Mouse (Mus musculus) MEL (cell line): ENCODE measurements around the gene Gm49450. TPM values are rescaled to one million over a fixed set of nuclear protein-coding genes. Genes with fewer than 3 reads are reported as not detected.

ENCODE experiments used
- DNase-seq: peaks from one replicate; pipeline ENCODE4 v3.0.0; 2011; ENCODE audit warnings: low read depth, low spot score
- H3K27ac ChIP-seq: 2 replicates; pipeline ENCODE4 v1.5.1; 2012; ENCODE audit warnings: low read depth, mild to moderate bottlenecking, control low read depth, low read length, moderate library complexity; ENCODE audit not compliant: control insufficient read depth
- H3K27me3 ChIP-seq, 2 experiments: fragments of 150-350 bp in 1 of 2; sonication (generic) in 1 of 2; 2 replicates each; pipeline ENCODE4 v1.6.1; 2012; ENCODE audit warnings: low read length in 2 of 2, mild to moderate bottlenecking in 2 of 2, improper control_type of control experiment in 1 of 2, moderate library complexity in 1 of 2; ENCODE audit not compliant: insufficient read depth in 2 of 2, control insufficient read depth in 1 of 2
- H3K36me3 ChIP-seq, 2 experiments: 2 replicates each; pipeline ENCODE4 v1.6.1; 2012 to 2014; ENCODE audit warnings: low read length in 2 of 2, improper control_type of control experiment in 1 of 2, inconsistent platforms in 1 of 2, mild to moderate bottlenecking in 1 of 2; ENCODE audit not compliant: insufficient read depth in 2 of 2, control insufficient read depth in 1 of 2
- H3K4me1 ChIP-seq, 2 experiments: fragments of 150-350 bp in 1 of 2; sonication (generic) in 1 of 2; 2 replicates each; pipeline ENCODE4 v1.6.1; 2012; ENCODE audit warnings: low read length in 2 of 2, improper control_type of control experiment in 1 of 2, mild to moderate bottlenecking in 1 of 2; ENCODE audit not compliant: insufficient read depth in 2 of 2, control insufficient read depth in 1 of 2
- H3K4me3 ChIP-seq, 2 experiments: fragments of 150-350 bp in 1 of 2; sonication (generic) in 1 of 2; 2 replicates each; pipeline ENCODE4 v1.5.1; 2012; ENCODE audit warnings: low read depth in 2 of 2, low read length in 2 of 2, mild to moderate bottlenecking in 2 of 2, moderate library complexity in 2 of 2, control low read depth in 1 of 2, improper control_type of control experiment in 1 of 2; ENCODE audit not compliant: control insufficient read depth in 1 of 2, insufficient read depth in 1 of 2
- H3K79me2 ChIP-seq: 2 replicates; pipeline ENCODE4 v1.6.1; 2012; ENCODE audit warnings: mild to moderate bottlenecking, low read length, moderate library complexity; ENCODE audit not compliant: control insufficient read depth, poor library complexity, insufficient read depth
- H3K9ac ChIP-seq: 2 replicates; pipeline ENCODE4 v1.6.1; 2012; ENCODE audit warnings: low read depth, mild to moderate bottlenecking, control low read depth, low read length, moderate library complexity; ENCODE audit not compliant: control insufficient read depth, poor library complexity, severe bottlenecking
- H3K9me3 ChIP-seq: fragments of 150-350 bp; sonication (generic); replicated peaks from 2 replicates; pipeline ENCODE4 v1.6.1; 2012; ENCODE audit warnings: mild to moderate bottlenecking, low read length, improper control_type of control experiment, moderate library complexity; ENCODE audit not compliant: insufficient read depth
- CHD1 ChIP-seq: IDR thresholded peaks from 2 replicates; pipeline ENCODE4 v1.6.1; 2012; ENCODE audit warnings: low read depth, mild to moderate bottlenecking, inconsistent platforms, low read length, improper control_type of control experiment
- CHD2 ChIP-seq: IDR thresholded peaks from 2 replicates; pipeline ENCODE4 v1.6.1; 2011; ENCODE audit warnings: low read length, improper control_type of control experiment
- E2F4 ChIP-seq: IDR thresholded peaks from 2 replicates; pipeline ENCODE4 v1.6.1; 2011; ENCODE audit warnings: low read depth, low read length, improper control_type of control experiment, borderline replicate concordance
- EP300 ChIP-seq, 2 experiments: IDR thresholded peaks; 2 replicates each; pipeline ENCODE4 v1.6.1; 2011; ENCODE audit warnings: improper control_type of control experiment in 2 of 2, low read length in 2 of 2, low read depth in 1 of 2, mild to moderate bottlenecking in 1 of 2
- ETS1 ChIP-seq: IDR thresholded peaks from 2 replicates; pipeline ENCODE4 v1.6.1; 2012; ENCODE audit warnings: low read depth, mild to moderate bottlenecking, inconsistent platforms, low read length, improper control_type of control experiment, moderate library complexity
- MAX ChIP-seq: IDR thresholded peaks from 2 replicates; pipeline ENCODE4 v1.6.1; 2011; ENCODE audit warnings: low read length, improper control_type of control experiment
- MAZ ChIP-seq: IDR thresholded peaks from 2 replicates; pipeline ENCODE4 v1.6.1; 2012; ENCODE audit warnings: low read depth, mild to moderate bottlenecking, inconsistent platforms, low read length, improper control_type of control experiment
- MEF2A ChIP-seq: IDR thresholded peaks from 2 replicates; pipeline ENCODE4 v1.6.1; 2014; ENCODE audit warnings: low read depth, mild to moderate bottlenecking, inconsistent platforms, low read length, improper control_type of control experiment; ENCODE audit not compliant: poor library complexity, insufficient replicate concordance, severe bottlenecking; ENCODE audit errors: extremely low read depth
- MXI1 ChIP-seq: IDR thresholded peaks from 2 replicates; pipeline ENCODE4 v1.6.1; 2011; ENCODE audit warnings: mild to moderate bottlenecking, low read depth, low read length, improper control_type of control experiment
- MYC ChIP-seq: IDR thresholded peaks from 2 replicates; pipeline ENCODE4 v1.6.1; 2011; ENCODE audit warnings: low read depth, mild to moderate bottlenecking, low read length, improper control_type of control experiment, moderate library complexity
- NELFE ChIP-seq: IDR thresholded peaks from 2 replicates; pipeline ENCODE4 v1.6.1; 2011; ENCODE audit warnings: low read depth, low read length, improper control_type of control experiment
- NRF1 ChIP-seq: IDR thresholded peaks from 2 replicates; pipeline ENCODE4 v1.6.1; 2014; ENCODE audit warnings: low read depth, mild to moderate bottlenecking, inconsistent platforms, low read length, improper control_type of control experiment, moderate library complexity; ENCODE audit not compliant: poor library complexity, insufficient read depth, severe bottlenecking
- POLR2A ChIP-seq, 2 experiments: IDR thresholded peaks; 2 replicates each; pipeline ENCODE4 v1.6.1; 2011 to 2012; ENCODE audit warnings: low read length in 2 of 2, mild to moderate bottlenecking in 2 of 2, control low read depth in 1 of 2, improper control_type of control experiment in 1 of 2, low read depth in 1 of 2, moderate library complexity in 1 of 2; ENCODE audit not compliant: control insufficient read depth in 1 of 2, insufficient read depth in 1 of 2, poor library complexity in 1 of 2
- POLR2AphosphoS2 ChIP-seq: IDR thresholded peaks from 2 replicates; pipeline ENCODE4 v1.6.1; 2011; ENCODE audit warnings: low read length, improper control_type of control experiment
- SIN3A ChIP-seq: IDR thresholded peaks from 2 replicates; pipeline ENCODE4 v1.6.1; 2012; ENCODE audit warnings: low read length, improper control_type of control experiment, inconsistent platforms
- TBP ChIP-seq: IDR thresholded peaks from 2 replicates; pipeline ENCODE4 v1.8.0; 2011; ENCODE audit warnings: low read depth, low read length, improper control_type of control experiment
- TCF12 ChIP-seq: IDR thresholded peaks from 2 replicates; pipeline ENCODE4 v1.6.1; 2014; ENCODE audit warnings: low read depth, mild to moderate bottlenecking, inconsistent platforms, low read length, improper control_type of control experiment, moderate library complexity
- UBTF ChIP-seq: IDR thresholded peaks from 2 replicates; pipeline ENCODE4 v1.6.1; 2012; ENCODE audit warnings: low read depth, mild to moderate bottlenecking, inconsistent platforms, low read length, improper control_type of control experiment, moderate library complexity, borderline replicate concordance; ENCODE audit not compliant: insufficient read depth
- USF1 ChIP-seq: IDR thresholded peaks from 2 replicates; pipeline ENCODE4 v1.6.1; 2014; ENCODE audit warnings: low read depth, mild to moderate bottlenecking, inconsistent platforms, low read length, improper control_type of control experiment, moderate library complexity
- USF2 ChIP-seq, 2 experiments: IDR thresholded peaks; 2 replicates each; pipeline ENCODE4 v1.6.1; 2011 to 2012; ENCODE audit warnings: improper control_type of control experiment in 2 of 2, low read length in 2 of 2, borderline replicate concordance in 1 of 2, inconsistent platforms in 1 of 2, low read depth in 1 of 2, mild to moderate bottlenecking in 1 of 2; ENCODE audit not compliant: insufficient read depth in 1 of 2
- ZC3H11A ChIP-seq: IDR thresholded peaks from 2 replicates; pipeline ENCODE4 v1.6.1; 2012; ENCODE audit warnings: low read depth, mild to moderate bottlenecking, inconsistent platforms, low read length, improper control_type of control experiment
- ZMIZ1 ChIP-seq: IDR thresholded peaks from 2 replicates; pipeline ENCODE4 v1.6.1; 2012; ENCODE audit warnings: low read depth, mild to moderate bottlenecking, inconsistent platforms, low read length, improper control_type of control experiment, moderate library complexity
- polyA plus RNA-seq, 2 experiments: library from polyadenylated mRNA; stranded (reverse) in 1 of 2; unstranded in 1 of 2; fragments of >175 nt in 1 of 2; fragments of >200 nt in 1 of 2; gene quantifications; 2 replicates each; pipeline versions ENCODE4 v1.2.1 to v1.2.4; 2012; ENCODE audit warnings: low replicate concordance in 2 of 2, low read depth in 1 of 2; ENCODE audit not compliant: insufficient read length in 2 of 2, insufficient read depth in 1 of 2, missing spikeins in 1 of 2
- total RNA-seq: library from RNA; depleted of rRNA; stranded (reverse); fragments of 300-350 nt; gene quantifications from 2 replicates; pipeline ENCODE4 v1.2.3, GENCODE M21; 2012

Gene Gm49450
- total and polyA plus RNA-seq, 3 experiments: not detected

DNA sequence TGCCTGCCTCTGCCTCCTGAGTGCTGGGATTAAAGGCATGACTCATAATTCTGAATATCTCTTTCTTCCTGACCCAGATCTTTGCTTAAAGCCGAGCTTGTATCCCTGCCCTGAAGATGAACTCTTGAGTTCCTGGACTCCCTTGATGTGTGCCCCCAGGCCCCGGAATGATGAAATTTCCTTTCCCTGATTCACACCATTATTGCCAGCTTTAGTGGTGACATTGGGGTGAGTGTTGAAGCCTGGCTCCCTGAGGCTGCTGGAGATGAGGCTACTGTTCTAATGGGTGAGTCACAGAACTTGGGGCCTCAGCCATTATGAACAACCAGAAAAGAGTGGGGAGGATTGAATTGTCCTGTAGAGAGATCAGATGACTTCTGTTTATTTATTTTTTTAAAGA lies 11.8 kb downstream of the Gm49450 start:
- no peaks in the 10 kb centered on the region for H3K27me3 ChIP-seq
- no peaks in the 10 kb centered on the region for H3K4me1 ChIP-seq
- no peak overlapping the region for H3K27ac ChIP-seq
- no peaks in the 10 kb centered on the region for H3K9me3 ChIP-seq
- 0 out of 4 replicates have a peak, but pooled peaks cover 0 to 2% of the 10 kb centered on the region in 2 experiments for H3K36me3 ChIP-seq
- no peak for DNase-seq
- no peak for TF ChIP-seq CHD1
- no peak for TF ChIP-seq ZC3H11A
- TF ChIP-seq, all 39 proteins: peak for 0
- Histone ChIP-seq H3K79me2 (no peaks in the 10 kb centered on the region), H3K4me3 (no peak overlapping the region), H3K9ac (no peak overlapping the region)

DNA sequence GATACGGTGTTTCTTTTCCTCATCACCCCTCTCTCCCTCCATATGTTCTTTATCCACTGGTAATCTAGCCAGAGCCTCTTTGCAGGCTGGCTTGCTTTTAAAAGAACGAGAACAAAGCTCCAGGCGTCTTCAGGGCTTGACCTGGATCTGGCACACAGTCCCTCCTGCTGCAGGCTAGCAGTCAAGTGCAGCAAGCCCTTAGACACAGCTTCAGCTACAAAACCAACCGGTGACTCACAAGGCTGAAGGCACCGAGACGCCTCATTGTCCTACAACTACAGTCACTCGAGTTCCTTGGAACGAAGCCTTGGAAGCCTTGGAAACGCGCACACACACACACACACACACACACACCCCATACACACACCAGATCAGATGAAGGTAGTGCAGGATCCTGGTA lies 12.5 kb downstream of the Gm49450 start:
- H3K9me3 ChIP-seq: no peaks in the 10 kb centered on the region
- no peak for TF ChIP-seq USF1
- no peak for TF ChIP-seq CHD2
- no peak for TF ChIP-seq UBTF
- no peak for TF ChIP-seq MAX
- TF ChIP-seq NRF1: no peak
- no peak for TF ChIP-seq TCF12
- TF ChIP-seq ETS1: no peak
- no peak overlapping the region for H3K27ac ChIP-seq
- peaks cover 0 to 8% of the 10 kb centered on the region in 2 experiments; a peak in 2 of 4 replicates for H3K36me3 ChIP-seq
- no peak for DNase-seq
- no peaks in the 10 kb centered on the region for H3K79me2 ChIP-seq
- H3K9ac ChIP-seq: no peak overlapping the region
- H3K4me3 ChIP-seq: no peak overlapping the region
- H3K4me1 ChIP-seq: peaks cover 5 to 6% of the 10 kb centered on the region in 2 experiments; a peak in 3 of 4 replicates
- H3K27me3 ChIP-seq: no peaks in the 10 kb centered on the region

DNA sequence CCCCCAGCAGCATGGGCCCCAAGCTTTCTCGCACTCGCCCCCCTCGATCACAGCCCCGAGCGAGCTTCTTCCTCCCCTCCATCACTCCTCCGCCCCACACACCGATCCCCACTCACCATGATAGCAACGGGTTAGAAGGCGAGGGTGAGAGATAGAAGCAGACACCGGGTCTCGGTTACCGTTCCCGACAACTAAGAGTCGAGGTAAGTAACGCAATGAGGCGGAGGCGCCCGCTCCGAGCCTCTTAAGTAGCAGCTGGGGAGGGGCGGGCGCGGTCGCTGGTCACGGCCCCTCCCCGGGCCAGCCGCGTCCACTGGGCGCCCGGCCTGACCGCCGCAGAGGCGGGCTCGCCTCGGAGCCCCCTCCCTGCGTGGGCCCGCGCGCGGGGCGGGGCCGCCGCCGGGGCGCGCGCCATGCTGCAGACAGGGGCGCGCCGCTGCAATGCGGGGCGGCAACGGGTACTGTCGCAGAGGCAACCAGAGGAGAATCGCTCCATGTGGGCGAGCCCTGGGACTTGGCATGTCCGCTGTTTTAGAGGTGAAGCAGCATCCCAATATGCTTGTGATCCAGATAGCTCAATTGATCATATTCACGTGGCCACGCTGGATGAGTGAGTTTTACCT lies 19.0 kb downstream of the Gm49450 start, which contains the start of gene Tuba1b:
TSS of gene Tuba1b (minus strand) at position 349 of the 623 bp plus-strand sequence.
- peak; percentile 95 for DNase-seq
- TF ChIP-seq USF2 (IDR thresholded peaks at IDR 0.05; ENCODE audit: borderline replicate concordance in 1 of 2, insufficient read depth in 1 of 2, low read depth in 1 of 2, low read length in 2 of 2): no peak
- no peak for TF ChIP-seq CHD2
- TF ChIP-seq NRF1: peak; percentile 50; the same call in 1 of the 2 replicates
- TF ChIP-seq MAX: peak; percentile 86
- peak; percentile 97 for TF ChIP-seq TBP
- TF ChIP-seq NELFE: peak; percentile 100
- TF ChIP-seq MEF2A: no peak
- peak; percentile 27; the same call in 1 of the 2 replicates for TF ChIP-seq MAZ
- TF ChIP-seq EP300 (IDR thresholded peaks at IDR 0.05; ENCODE audit: low read depth in 1 of 2, low read length in 2 of 2): no peak
- TF ChIP-seq POLR2A (IDR thresholded peaks at IDR 0.05; ENCODE audit: control insufficient read depth in 1 of 2, insufficient read depth in 1 of 2, low read depth in 1 of 2, low read length in 2 of 2, poor library complexity in 1 of 2): peak; percentile 99
- peak; percentile 26; the same call in 1 of the 2 replicates for TF ChIP-seq USF1
- TF ChIP-seq ETS1: peak; percentile 11; the same call in 1 of the 2 replicates
- TF ChIP-seq UBTF: 0 out of 2 replicates have a peak, but pooled peaks have one; percentile 12
- TF ChIP-seq MXI1: peak; percentile 92
- TF ChIP-seq MYC: peak; percentile 91
- TF ChIP-seq E2F4: no peak
- TF ChIP-seq POLR2AphosphoS2: peak; percentile 99
- TF ChIP-seq SIN3A: peak; percentile 86
- TF ChIP-seq ZMIZ1: peak; percentile 99

More for the DNA sequence above, 19.0 kb downstream of the Gm49450 start, which contains the start of gene Tuba1b:
- Histone ChIP-seq H3K4me1 (peaks cover 5 to 7% of the 10 kb centered on the region in 2 experiments; a peak in 3 of 4 replicates), H3K4me3 (peak within 1 kb of the TSS; percentile 61 to 83), H3K27ac (peak within 1 kb of the TSS; percentile 93), H3K36me3 (peaks cover 2 to 12% of the 10 kb centered on the region in 2 experiments; a peak in 3 of 4 replicates), H3K79me2 (peaks cover 21% of the 10 kb centered on the region), H3K27me3 (no peaks in the 10 kb centered on the region), H3K9me3 (no peaks in the 10 kb centered on the region), H3K9ac (peak within 1 kb of the TSS; percentile 86)
